Mouse (Mus musculus) small intestine, adult 2 months (tissue): ENCODE data around the gene Unc13b.

ENCODE experiments used
- CTCF ChIP-seq: fragments of 200-500 bp; IDR thresholded peaks from 2 replicates; pipeline ENCODE4 v1.5.1; 2012; ENCODE audit warnings: low read depth, mild to moderate bottlenecking, control low read depth, inconsistent platforms, low read length, moderate library complexity, mixed read lengths; ENCODE audit not compliant: insufficient replicate concordance, insufficient read length; ENCODE audit errors: extremely low read depth
- POLR2A ChIP-seq: fragments of 200-500 bp; IDR thresholded peaks from 2 replicates; pipeline ENCODE4 v1.6.1; 2012; ENCODE audit warnings: low read depth, mild to moderate bottlenecking, control low read depth, inconsistent platforms, low read length, moderate library complexity

DNA sequence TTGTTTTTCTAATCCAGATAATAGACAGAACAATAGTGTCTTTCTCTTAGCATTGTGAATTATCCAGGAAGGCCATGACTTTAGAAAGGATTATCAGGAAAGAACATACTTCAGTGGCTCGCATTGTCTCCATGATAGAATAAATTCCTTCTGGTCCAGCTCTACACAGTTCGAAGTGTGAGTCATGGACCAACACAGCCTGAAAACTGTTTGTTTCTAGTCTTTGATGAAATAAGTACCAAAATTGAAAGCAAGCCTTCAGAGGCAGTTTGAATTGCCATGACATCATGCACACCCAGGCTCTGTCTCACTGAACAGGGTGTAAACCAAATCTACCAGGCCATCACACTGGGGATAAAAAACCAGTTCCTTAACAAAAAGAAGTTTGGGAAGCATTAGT is 128.7 kb downstream of the Unc13b start:
- no peak for TF ChIP-seq CTCF
- no peak for TF ChIP-seq POLR2A
